Mouse (Mus musculus): ENCODE measurements around the gene Gm10837. TPM values are rescaled to one million over a fixed set of nuclear protein-coding genes. Genes with fewer than 3 reads are reported as not detected.
"Not testable (repeated sequence)": the region's sequence is repeated elsewhere in the genome, so short reads cannot be mapped to it uniquely, and the experiment has no call there.

The Gm10837 gene
- polyA plus RNA-seq, 1 experiment from 2014 or later: 0.09 TPM

GRCm38 (mm10) chr14:122459332-122459731, 31.1 kb upstream of the Gm10837 start:
- not testable (repeated sequence) for H3K36me3 ChIP-seq; H3K9ac ChIP-seq; ATAC-seq (ENCODE audit: extremely low read depth, insufficient number of reproducible peaks, low FRiP score, low TSS enrichment); H3K4me2 ChIP-seq; H3K9me3 ChIP-seq; H3K4me3 ChIP-seq; H3K27ac ChIP-seq (replicated peaks)
- WGBS: 78% methylated on average over 12 of the region's 12 CpGs
- Histone ChIP-seq H3K27me3 (replicated peaks) (peaks cover 75% of the 10 kb centered on the region), H3K4me1 (peaks cover 12% of the 10 kb centered on the region)

DNA sequence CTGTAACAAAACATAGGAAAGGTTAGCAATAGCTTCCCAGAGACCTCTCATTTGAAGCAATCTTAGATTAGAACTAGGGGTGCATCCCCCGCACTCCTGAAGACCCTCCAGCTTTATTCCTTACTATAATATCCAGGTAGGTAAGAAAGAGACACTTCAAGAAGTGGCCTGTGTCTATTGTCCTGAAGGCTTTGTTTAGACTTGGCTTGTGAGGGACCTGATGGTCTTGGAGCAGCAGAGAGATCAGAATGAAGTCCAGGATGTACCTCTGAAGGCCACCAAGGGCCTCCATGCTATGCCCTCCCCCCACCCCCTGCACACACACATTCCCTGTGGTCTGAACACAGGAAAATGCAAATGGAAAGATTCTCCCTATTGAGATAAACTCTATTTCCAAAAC, 30.6 kb upstream of the Gm10837 start:
- WGBS: 85% methylated on average over 1 of the region's 1 CpGs
- ATAC-seq (ENCODE audit: extremely low read depth, insufficient number of reproducible peaks, low FRiP score, low TSS enrichment): no peak
- H3K4me3 ChIP-seq: no peak overlapping the region

DNA sequence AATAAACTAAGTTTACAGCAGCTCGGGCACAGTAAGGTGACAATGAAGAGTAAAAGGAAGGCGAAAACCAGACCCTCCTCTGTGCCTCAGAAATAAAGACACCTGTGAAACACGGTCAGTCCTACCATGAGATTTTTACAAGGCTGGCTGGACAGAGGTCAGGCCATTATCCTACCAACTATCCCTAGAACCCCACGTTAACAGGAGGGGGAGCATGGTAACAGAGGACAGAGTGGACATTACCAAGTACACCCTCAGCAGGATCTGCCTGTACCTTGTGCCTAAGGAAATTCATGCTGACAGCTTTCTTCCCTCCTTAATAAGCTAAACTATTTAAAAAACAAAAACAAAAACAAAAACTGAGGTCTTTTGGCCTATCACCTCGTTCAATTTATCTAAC, 30.2 kb upstream of the Gm10837 start:
- WGBS: 66% methylated on average over 5 of the region's 5 CpGs
- no peak for ATAC-seq (ENCODE audit: extremely low read depth, insufficient number of reproducible peaks, low FRiP score, low TSS enrichment)
- no peak overlapping the region for H3K4me2 ChIP-seq

More for the DNA sequence above, 30.6 kb upstream of the Gm10837 start:
- H3K9ac ChIP-seq: no peak overlapping the region
- no peak overlapping the region for H3K4me2 ChIP-seq
- H3K36me3 ChIP-seq: no peaks in the 10 kb centered on the region
- no peaks in the 10 kb centered on the region for H3K9me3 ChIP-seq
- H3K4me1 ChIP-seq: peaks cover 17% of the 10 kb centered on the region
- peaks cover 75% of the 10 kb centered on the region for H3K27me3 ChIP-seq (replicated peaks)
- H3K27ac ChIP-seq (replicated peaks): no peak overlapping the region

DNA sequence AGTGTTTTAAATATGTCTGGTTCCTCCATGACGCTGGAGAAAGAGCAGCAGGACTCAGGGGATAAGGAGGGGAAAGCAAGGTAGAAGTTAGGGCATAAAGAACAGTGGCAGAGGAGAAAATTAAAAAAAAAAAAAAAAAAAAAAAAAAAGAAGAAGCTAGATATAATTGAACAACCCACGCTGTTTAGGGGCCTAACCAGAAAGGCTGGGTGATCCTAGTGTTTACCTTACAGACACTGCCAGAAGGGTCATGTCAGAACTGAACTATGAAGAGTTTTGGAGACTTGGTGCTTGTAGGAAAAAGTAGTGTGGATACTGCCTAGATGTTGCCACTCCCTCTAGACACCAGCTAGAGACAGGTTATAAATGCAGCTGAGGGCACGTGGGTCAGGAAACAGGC, 28.9 kb upstream of the Gm10837 start:
- no peak overlapping the region for H3K4me3 ChIP-seq
- H3K4me2 ChIP-seq: no peak overlapping the region
- no peaks in the 10 kb centered on the region for H3K36me3 ChIP-seq
- WGBS: 51% methylated on average over 3 of the region's 3 CpGs
- no peak overlapping the region for H3K27ac ChIP-seq (replicated peaks)
- no peak overlapping the region for H3K9ac ChIP-seq
- H3K4me1 ChIP-seq: peaks cover 25% of the 10 kb centered on the region
- peaks cover 75% of the 10 kb centered on the region for H3K27me3 ChIP-seq (replicated peaks)
- ATAC-seq (ENCODE audit: extremely low read depth, insufficient number of reproducible peaks, low FRiP score, low TSS enrichment): no peak
- H3K9me3 ChIP-seq: no peaks in the 10 kb centered on the region

More for the DNA sequence above, 30.2 kb upstream of the Gm10837 start:
- Histone ChIP-seq H3K4me1 (peaks cover 21% of the 10 kb centered on the region), H3K4me3 (no peak overlapping the region), H3K9me3 (no peaks in the 10 kb centered on the region), H3K27ac (replicated peaks) (no peak overlapping the region), H3K36me3 (no peaks in the 10 kb centered on the region), H3K27me3 (replicated peaks) (peaks cover 75% of the 10 kb centered on the region), H3K9ac (no peak overlapping the region)

- H3K9me3 ChIP-seq: no peaks in the 10 kb centered on the region
- no peak overlapping the region for H3K9ac ChIP-seq
- peaks cover 79% of the 10 kb centered on the region for H3K27me3 ChIP-seq (replicated peaks)
- WGBS: 33% methylated on average over 9 of the region's 9 CpGs
- H3K4me1 ChIP-seq: peaks cover 25% of the 10 kb centered on the region
- no peaks in the 10 kb centered on the region for H3K36me3 ChIP-seq
- no peak overlapping the region for H3K4me2 ChIP-seq
- ATAC-seq (ENCODE audit: extremely low read depth, insufficient number of reproducible peaks, low FRiP score, low TSS enrichment): no peak
- H3K27ac ChIP-seq (replicated peaks): no peak overlapping the region
- H3K4me3 ChIP-seq: no peak overlapping the region
Measured at GRCm38 (mm10) chr14:122461966-122462365, 28.4 kb upstream of the Gm10837 start.

DNA sequence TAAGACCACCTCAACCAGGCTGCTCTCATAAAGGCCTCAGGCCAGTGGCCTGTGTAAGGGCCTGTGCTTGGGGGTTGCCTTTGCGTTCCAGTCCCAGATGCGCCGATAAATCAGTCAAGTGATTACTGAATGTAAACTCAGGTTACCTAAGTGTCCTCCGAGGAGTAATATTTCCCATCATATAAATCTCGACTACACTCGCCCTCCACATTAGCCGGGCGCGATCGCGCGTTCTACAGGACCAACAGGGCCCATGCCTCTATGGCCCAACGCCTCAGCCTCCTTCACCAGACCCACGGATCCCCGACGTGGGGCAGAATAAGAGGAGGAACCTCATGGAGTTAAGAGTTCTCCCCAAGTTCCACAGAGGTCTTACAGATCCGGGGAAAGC, 27.7 kb upstream of the Gm10837 start:
- Histone ChIP-seq H3K27ac (replicated peaks) (no peak overlapping the region), H3K27me3 (replicated peaks) (peaks cover 86% of the 10 kb centered on the region), H3K4me2 (no peak overlapping the region), H3K36me3 (no peaks in the 10 kb centered on the region), H3K4me3 (no peak overlapping the region), H3K9me3 (no peaks in the 10 kb centered on the region), H3K9ac (no peak overlapping the region), H3K4me1 (peaks cover 25% of the 10 kb centered on the region)
- 23% methylated on average over 17 of the region's 17 CpGs for WGBS
- no peak for ATAC-seq (ENCODE audit: extremely low read depth, insufficient number of reproducible peaks, low FRiP score, low TSS enrichment)

GRCm38 (mm10) chr14:122463080-122463691, 27.2 kb upstream of the Gm10837 start:
- no peaks in the 10 kb centered on the region for H3K36me3 ChIP-seq
- H3K27ac ChIP-seq (replicated peaks): no peak overlapping the region
- WGBS: 2% methylated on average over 40 of the region's 40 CpGs
- 0 out of 2 replicates have a peak overlapping the region, but pooled peaks have one; percentile 55 for H3K9ac ChIP-seq
- H3K9me3 ChIP-seq: no peaks in the 10 kb centered on the region
- peak overlapping the region; percentile 86 for H3K4me2 ChIP-seq
- peaks cover 89% of the 10 kb centered on the region for H3K27me3 ChIP-seq (replicated peaks)
- H3K4me1 ChIP-seq: peaks cover 25% of the 10 kb centered on the region
- ATAC-seq (ENCODE audit: extremely low read depth, insufficient number of reproducible peaks, low FRiP score, low TSS enrichment): no peak
- peak overlapping the region; percentile 59 for H3K4me3 ChIP-seq

GRCm38 (mm10) chr14:122463734-122464341, 26.5 kb upstream of the Gm10837 start:
- H3K27me3 ChIP-seq (replicated peaks): peaks cover 92% of the 10 kb centered on the region
- peak; percentile 53; the same call in 1 of the 2 replicates for ATAC-seq (ENCODE audit: extremely low read depth, insufficient number of reproducible peaks, low FRiP score, low TSS enrichment)
- peak overlapping the region; percentile 59 for H3K4me3 ChIP-seq
- not testable (repeated sequence) for H3K9me3 ChIP-seq; H3K36me3 ChIP-seq; H3K27ac ChIP-seq (replicated peaks)
- H3K4me2 ChIP-seq: peak overlapping the region; percentile 86
- under 1% methylated on average over 55 of the region's 58 CpGs for WGBS
- peak overlapping the region; percentile 55 for H3K9ac ChIP-seq
- peaks cover 25% of the 10 kb centered on the region for H3K4me1 ChIP-seq

GRCm38 (mm10) chr14:122464351-122464762, 26.0 kb upstream of the Gm10837 start:
- Histone ChIP-seq H3K4me3 (peak overlapping the region; percentile 59), H3K4me2 (peak overlapping the region; percentile 86), H3K36me3 (no peaks in the 10 kb centered on the region), H3K27me3 (replicated peaks) (peaks cover 95% of the 10 kb centered on the region), H3K27ac (replicated peaks) (no peak overlapping the region), H3K9me3 (no peaks in the 10 kb centered on the region), H3K9ac (peak overlapping the region; percentile 55), H3K4me1 (peaks cover 25% of the 10 kb centered on the region)
- WGBS: under 1% methylated on average over 62 of the region's 62 CpGs
- no peak for ATAC-seq (ENCODE audit: extremely low read depth, insufficient number of reproducible peaks, low FRiP score, low TSS enrichment)

GRCm38 (mm10) chr14:122464763-122465741, 25.3 kb upstream of the Gm10837 start, which contains the start of gene Zic5:
TSS of gene Zic5 (minus strand) at chr14:122465677.
- under 1% methylated on average over 59 of the region's 62 CpGs for WGBS
- H3K4me2 ChIP-seq: peak within 1 kb of the TSS; percentile 86
- peak within 1 kb of the TSS; percentile 59 for H3K4me3 ChIP-seq
- no peaks in the 10 kb centered on the region for H3K9me3 ChIP-seq
- H3K36me3 ChIP-seq: no peaks in the 10 kb centered on the region
- ATAC-seq (ENCODE audit: extremely low read depth, insufficient number of reproducible peaks, low FRiP score, low TSS enrichment): no peak
- H3K27ac ChIP-seq (replicated peaks): no peak within 1 kb of the TSS
- H3K4me1 ChIP-seq: peaks cover 25% of the 10 kb centered on the region
- peaks cover 95% of the 10 kb centered on the region for H3K27me3 ChIP-seq (replicated peaks)
- H3K9ac ChIP-seq: peak within 1 kb of the TSS; percentile 55

- H3K9ac ChIP-seq: no peak overlapping the region
- peak overlapping the region; percentile 59; the same call in 1 of the 2 replicates for H3K4me3 ChIP-seq
- 29% methylated on average over 13 of the region's 13 CpGs for WGBS
Measured at GRCm38 (mm10) chr14:122465931-122466490, 24.4 kb upstream of the Gm10837 start.

More at GRCm38 (mm10) chr14:122465931-122466490, 24.4 kb upstream of the Gm10837 start:
- H3K27ac ChIP-seq (replicated peaks): no peak overlapping the region
- H3K4me2 ChIP-seq: peak overlapping the region; percentile 86
- peaks cover 98% of the 10 kb centered on the region for H3K27me3 ChIP-seq (replicated peaks)
- no peak for ATAC-seq (ENCODE audit: extremely low read depth, insufficient number of reproducible peaks, low FRiP score, low TSS enrichment)
- H3K9me3 ChIP-seq: no peaks in the 10 kb centered on the region
- H3K36me3 ChIP-seq: no peaks in the 10 kb centered on the region
- H3K4me1 ChIP-seq: peaks cover 25% of the 10 kb centered on the region
